Mouse (Mus musculus) limb, embryonic 11.5 days (tissue): ENCODE data around the gene Tdrkh. TPM values are rescaled to one million over a fixed set of nuclear protein-coding genes. Genes with fewer than 3 reads are reported as not detected.

Experiments used
- ATAC-seq: fragments of 200-750 bp; cut with Nextera tagmentation; 2 replicates; pipeline ENCODE4 v1.8.0; 2017; ENCODE audit warnings: low read depth; ENCODE audit not compliant: insufficient number of reproducible peaks, low FRiP score, low TSS enrichment
- DNase-seq: peaks from one replicate; pipeline ENCODE4 v3.0.0-alpha.2; 2015; ENCODE audit warnings: low spot score
- H3K27ac ChIP-seq: fragments of 300-500 bp; sonication (generic); replicated peaks from 2 replicates; pipeline ENCODE4 v1.5.1; 2014; ENCODE audit warnings: low read depth, mild to moderate bottlenecking, low read length
- H3K27me3 ChIP-seq: fragments of 300-500 bp; sonication (generic); 2 replicates; pipeline ENCODE4 v1.6.1; 2014; ENCODE audit warnings: mild to moderate bottlenecking, low read length, mixed read lengths; ENCODE audit not compliant: control insufficient read depth, insufficient read depth
- H3K36me3 ChIP-seq: fragments of 300-500 bp; sonication (generic); 2 replicates; pipeline ENCODE4 v1.6.1; 2014; ENCODE audit warnings: mild to moderate bottlenecking, low read length, moderate library complexity, mixed read lengths; ENCODE audit not compliant: control insufficient read depth, insufficient read depth
- H3K4me1 ChIP-seq: fragments of 300-500 bp; sonication (generic); 2 replicates; pipeline ENCODE4 v1.6.1; 2014; ENCODE audit warnings: low read length, mixed read lengths; ENCODE audit not compliant: control insufficient read depth, insufficient read depth
- H3K4me2 ChIP-seq: fragments of 300-500 bp; sonication (generic); 2 replicates; pipeline ENCODE4 v1.6.1; 2014; ENCODE audit warnings: low read depth, mild to moderate bottlenecking, moderate library complexity; ENCODE audit not compliant: severe bottlenecking
- H3K4me3 ChIP-seq: fragments of 300-500 bp; sonication (generic); 2 replicates; pipeline ENCODE4 v1.5.1; 2014; ENCODE audit warnings: low read depth, low read length
- H3K9ac ChIP-seq: fragments of 300-500 bp; sonication (generic); 2 replicates; pipeline ENCODE4 v1.6.1; 2014; ENCODE audit warnings: mild to moderate bottlenecking, low read length
- H3K9me3 ChIP-seq: fragments of 300-500 bp; sonication (generic); 2 replicates; pipeline ENCODE4 v1.6.1; 2016; ENCODE audit warnings: low read length; ENCODE audit not compliant: control insufficient read depth
- WGBS: fragments of 180-500 bp; shearing (Covaris S2); extraction: QIAGEN DNeasy Blood & Tissue Kit; methylation state at CpG from one replicate; pipeline ENCODE4 v1.1.7; 2014; 5-methylcytosine and 5-hydroxymethylcytosine counted together
- polyA plus RNA-seq: library from polyadenylated mRNA; unstranded; fragments of >200 nt; fragmentation: Nextera tagmentation; extraction: Ambion mirVana; gene quantifications from 2 replicates; pipeline ENCODE4 v1.2.1, GENCODE M21; 2014

The Tdrkh gene
- polyA plus RNA-seq, 1 experiment from 2014 or later, result 8.5 TPM

GRCm38 (mm10) chr3:94473567-94474232, 60.6 kb downstream of the Tdrkh start:
- ATAC-seq, result no peak
- H3K9me3 ChIP-seq, result no peaks in the 10 kb centered on the region
- H3K36me3 ChIP-seq, result no peaks in the 10 kb centered on the region
- no peak overlapping the region for H3K4me3 ChIP-seq
- WGBS, result 67% methylated on average over 5 of the region's 5 CpGs
- no peak for DNase-seq
- no peak overlapping the region for H3K27ac ChIP-seq
- H3K4me2 ChIP-seq, result no peak overlapping the region
- H3K4me1 ChIP-seq, result peaks cover 9% of the 10 kb centered on the region; the same call in 1 of the 2 replicates
- no peak overlapping the region for H3K9ac ChIP-seq
- 0 out of 2 replicates have a peak, but pooled peaks cover 2% of the 10 kb centered on the region for H3K27me3 ChIP-seq

GRCm38 (mm10) chr3:94476301-94477035, 63.4 kb downstream of the Tdrkh start:
- Histone ChIP-seq H3K4me1 (peaks cover 13% of the 10 kb centered on the region), H3K27ac (no peak overlapping the region), H3K4me2 (no peak overlapping the region), H3K36me3 (no peaks in the 10 kb centered on the region), H3K9ac (no peak overlapping the region), H3K27me3 (peaks cover 8% of the 10 kb centered on the region; the same call in 1 of the 2 replicates), H3K4me3 (no peak overlapping the region), H3K9me3 (no peaks in the 10 kb centered on the region)
- WGBS, result 34% methylated on average over 8 of the region's 8 CpGs
- DNase-seq, result peak; percentile 36
- ATAC-seq, result no peak

- H3K4me2 ChIP-seq, result no peak overlapping the region
- H3K4me3 ChIP-seq, result no peak overlapping the region
- no peaks in the 10 kb centered on the region for H3K36me3 ChIP-seq
- H3K9ac ChIP-seq, result no peak overlapping the region
- no peak for ATAC-seq
- 63% methylated on average over 4 of the region's 4 CpGs for WGBS
- H3K27ac ChIP-seq, result no peak overlapping the region
- peaks cover 9% of the 10 kb centered on the region for H3K4me1 ChIP-seq
- no peaks in the 10 kb centered on the region for H3K9me3 ChIP-seq
- H3K27me3 ChIP-seq, result peaks cover 8% of the 10 kb centered on the region; the same call in 1 of the 2 replicates
- DNase-seq, result no peak
Measured at GRCm38 (mm10) chr3:94477444-94477843, 64.4 kb downstream of the Tdrkh start.

- Histone ChIP-seq H3K4me2 (no peak within 1 kb of the TSS), H3K4me3 (0 out of 2 replicates have a peak within 1 kb of the TSS, but pooled peaks have one; percentile 3), H3K9me3 (no peaks in the 10 kb centered on the region), H3K9ac (no peak within 1 kb of the TSS), H3K27me3 (peaks cover 8% of the 10 kb centered on the region; the same call in 1 of the 2 replicates), H3K36me3 (no peaks in the 10 kb centered on the region), H3K27ac (no peak within 1 kb of the TSS), H3K4me1 (peaks cover 8% of the 10 kb centered on the region; the same call in 1 of the 2 replicates)
- WGBS, result under 1% methylated on average over 12 of the region's 14 CpGs
- peak; percentile 53 for DNase-seq
- ATAC-seq, result 0 out of 2 replicates have a peak, but pooled peaks have one; percentile 26
Measured at GRCm38 (mm10) chr3:94477981-94478422, 64.9 kb downstream of the Tdrkh start, which contains the start of gene Celf3. TSS of gene Celf3 (plus strand) at chr3:94478295.

GRCm38 (mm10) chr3:94478591-94479169, 65.6 kb downstream of the Tdrkh start:
- H3K4me2 ChIP-seq, result no peak overlapping the region
- no peaks in the 10 kb centered on the region for H3K9me3 ChIP-seq
- H3K4me1 ChIP-seq, result peaks cover 8% of the 10 kb centered on the region; the same call in 1 of the 2 replicates

GRCm38 (mm10) chr3:94479564-94479963, 66.5 kb downstream of the Tdrkh start:
- no peak overlapping the region for H3K4me3 ChIP-seq
- H3K27me3 ChIP-seq, result peaks cover 8% of the 10 kb centered on the region; the same call in 1 of the 2 replicates
- H3K36me3 ChIP-seq, result no peaks in the 10 kb centered on the region
- DNase-seq, result peak; percentile 70
- WGBS, result 2% methylated on average over 11 of the region's 11 CpGs
- H3K9me3 ChIP-seq, result no peaks in the 10 kb centered on the region
- no peak for ATAC-seq
- no peak overlapping the region for H3K27ac ChIP-seq
- peak overlapping the region; percentile 5; the same call in 1 of the 2 replicates for H3K4me2 ChIP-seq
- H3K9ac ChIP-seq, result no peak overlapping the region
- peaks cover 13% of the 10 kb centered on the region; the same call in 1 of the 2 replicates for H3K4me1 ChIP-seq

More at GRCm38 (mm10) chr3:94478591-94479169, 65.6 kb downstream of the Tdrkh start:
- WGBS, result 13% methylated on average over 9 of the region's 9 CpGs
- ATAC-seq (no peak), DNase-seq (no peak)
- no peak overlapping the region for H3K27ac ChIP-seq
- H3K27me3 ChIP-seq, result peaks cover 8% of the 10 kb centered on the region; the same call in 1 of the 2 replicates
- no peaks in the 10 kb centered on the region for H3K36me3 ChIP-seq
- no peak overlapping the region for H3K9ac ChIP-seq
- 0 out of 2 replicates have a peak overlapping the region, but pooled peaks have one; percentile 3 for H3K4me3 ChIP-seq

GRCm38 (mm10) chr3:94480291-94480884, 67.3 kb downstream of the Tdrkh start, which contains the start of gene Riiad1:
TSS of gene Riiad1 (minus strand) at chr3:94480341.
- no peak for ATAC-seq
- H3K9ac ChIP-seq, result no peak within 1 kb of the TSS; the same call in 1 of the 2 replicates
- H3K36me3 ChIP-seq, result no peaks in the 10 kb centered on the region
- no peak for DNase-seq
- H3K9me3 ChIP-seq, result no peaks in the 10 kb centered on the region
- H3K27ac ChIP-seq, result no peak within 1 kb of the TSS
- H3K4me1 ChIP-seq, result peaks cover 13% of the 10 kb centered on the region; the same call in 1 of the 2 replicates
- peaks cover 8% of the 10 kb centered on the region; the same call in 1 of the 2 replicates for H3K27me3 ChIP-seq
- no peak within 1 kb of the TSS for H3K4me3 ChIP-seq
- peak within 1 kb of the TSS; percentile 5; the same call in 1 of the 2 replicates for H3K4me2 ChIP-seq
- 7% methylated on average over 16 of the region's 16 CpGs for WGBS
